Mouse (Mus musculus) brown adipose tissue, adult 24 weeks (tissue): ENCODE measurements at regions not wholly inside any gene's neighbourhood (a gene's known extent, or its start where the extent isn't known, plus 50 kb on each side); places are given as distances from the start of the nearest gene placed in this dataset.

ENCODE experiments used
- H3K27ac ChIP-seq: fragments of 200-500 bp; replicated peaks from 2 replicates; pipeline ENCODE4 v1.5.1; 2012; ENCODE audit warnings: low read depth, mild to moderate bottlenecking, low read length
- H3K4me1 ChIP-seq: fragments of 200-500 bp; 2 replicates; pipeline ENCODE4 v1.6.1; 2012; ENCODE audit warnings: low read length, mixed read lengths; ENCODE audit not compliant: control insufficient read depth, insufficient read depth, insufficient read length
- H3K4me3 ChIP-seq: fragments of 200-500 bp; 2 replicates; pipeline ENCODE4 v1.5.1; 2012; ENCODE audit warnings: low read depth, mild to moderate bottlenecking, low read length, moderate library complexity; ENCODE audit not compliant: insufficient read depth

- H3K4me1 ChIP-seq: no peaks in the 10 kb centered on the region
- no peak overlapping the region for H3K27ac ChIP-seq
- H3K4me3 ChIP-seq: no peak overlapping the region
These were observed 157.9 kb upstream of the Noct start for GRCm38 (mm10) chr3:51066373-51066772.

- Histone ChIP-seq H3K27ac (no peak overlapping the region), H3K4me3 (no peak overlapping the region)
These were observed 151.8 kb upstream of the Noct start for GRCm38 (mm10) chr3:51072417-51072816.

GRCm38 (mm10) chr3:51073003-51073679 lies 151.1 kb upstream of the Noct start:
- Histone ChIP-seq H3K27ac (no peak overlapping the region), H3K4me3 (no peak overlapping the region), H3K4me1 (no peaks in the 10 kb centered on the region)

More at GRCm38 (mm10) chr3:51072417-51072816, 151.8 kb upstream of the Noct start:
- no peaks in the 10 kb centered on the region for H3K4me1 ChIP-seq

GRCm38 (mm10) chr3:51073743-51074319 lies 150.4 kb upstream of the Noct start:
- Histone ChIP-seq H3K4me1 (no peaks in the 10 kb centered on the region), H3K4me3 (no peak overlapping the region), H3K27ac (no peak overlapping the region)

- no peak overlapping the region for H3K27ac ChIP-seq
- no peaks in the 10 kb centered on the region for H3K4me1 ChIP-seq
- no peak overlapping the region for H3K4me3 ChIP-seq
These were observed 148.9 kb upstream of the Noct start for GRCm38 (mm10) chr3:51075219-51075920.

GRCm38 (mm10) chr3:51078459-51078858 lies 145.8 kb upstream of the Noct start:
- H3K27ac ChIP-seq: no peak overlapping the region
- H3K4me1 ChIP-seq: no peaks in the 10 kb centered on the region
- no peak overlapping the region for H3K4me3 ChIP-seq

- Histone ChIP-seq H3K4me3 (no peak overlapping the region), H3K4me1 (no peaks in the 10 kb centered on the region), H3K27ac (no peak overlapping the region)
These were observed 143.8 kb upstream of the Noct start for GRCm38 (mm10) chr3:51080415-51080814.

- Histone ChIP-seq H3K27ac (no peak overlapping the region), H3K4me3 (no peak overlapping the region), H3K4me1 (no peaks in the 10 kb centered on the region)
These were observed 143.4 kb upstream of the Noct start for GRCm38 (mm10) chr3:51080855-51081254.

GRCm38 (mm10) chr3:51082831-51083575 lies 141.2 kb upstream of the Noct start:
- Histone ChIP-seq H3K27ac (no peak overlapping the region), H3K4me1 (no peaks in the 10 kb centered on the region), H3K4me3 (no peak overlapping the region)

- Histone ChIP-seq H3K4me1 (no peaks in the 10 kb centered on the region), H3K4me3 (no peak overlapping the region), H3K27ac (no peak overlapping the region)
These were observed 140.7 kb upstream of the Noct start for GRCm38 (mm10) chr3:51083583-51083982.

- H3K27ac ChIP-seq: no peak overlapping the region
- H3K4me3 ChIP-seq: no peak overlapping the region
- no peaks in the 10 kb centered on the region for H3K4me1 ChIP-seq
These were observed 137.8 kb upstream of the Noct start for GRCm38 (mm10) chr3:51086441-51086849.

- Histone ChIP-seq H3K27ac (no peak overlapping the region), H3K4me3 (no peak overlapping the region), H3K4me1 (no peaks in the 10 kb centered on the region)
These were observed 137.2 kb upstream of the Noct start for GRCm38 (mm10) chr3:51087076-51087475.

- Histone ChIP-seq H3K4me3 (no peak overlapping the region), H3K4me1 (no peaks in the 10 kb centered on the region), H3K27ac (no peak overlapping the region)
These were observed 135.1 kb upstream of the Noct start for GRCm38 (mm10) chr3:51089036-51089669.

GRCm38 (mm10) chr3:51091478-51091877 lies 132.8 kb upstream of the Noct start:
- Histone ChIP-seq H3K4me3 (no peak overlapping the region), H3K27ac (no peak overlapping the region), H3K4me1 (no peaks in the 10 kb centered on the region)
